Mouse (Mus musculus) embryonic facial prominence, embryonic 11.5 days (tissue): ENCODE data around the gene Zfyve1. TPM values are rescaled to one million over a fixed set of nuclear protein-coding genes. Genes with fewer than 3 reads are reported as not detected.
A peak's percentile ranks its signal among the peaks of the same experiment; 100 is the strongest.

Experiments
- ATAC-seq: fragments of 200-750 bp; cut with Nextera tagmentation; replicated peaks from 2 replicates; pipeline ENCODE4 v1.8.0; 2017; ENCODE audit warnings: low read depth; ENCODE audit not compliant: insufficient number of reproducible peaks, low FRiP score, low TSS enrichment
- DNase-seq: peaks from one replicate; pipeline ENCODE4 v3.0.0-alpha.2; 2015; ENCODE audit warnings: low spot score
- H3K27ac ChIP-seq: fragments of 300-500 bp; sonication (generic); replicated peaks from 2 replicates; pipeline ENCODE4 v1.5.1; 2014; ENCODE audit warnings: mild to moderate bottlenecking, low read depth, low read length, control low read depth
- H3K27me3 ChIP-seq: fragments of 300-500 bp; sonication (generic); 2 replicates; pipeline ENCODE4 v1.6.1; 2014; ENCODE audit warnings: mild to moderate bottlenecking, low read length, moderate library complexity, mixed read lengths; ENCODE audit not compliant: control insufficient read depth, insufficient read depth
- H3K36me3 ChIP-seq: fragments of 300-500 bp; sonication (generic); replicated peaks from 2 replicates; pipeline ENCODE4 v1.6.1; 2014; ENCODE audit warnings: low read depth, mild to moderate bottlenecking, low read length, moderate library complexity, mixed read lengths; ENCODE audit not compliant: control insufficient read depth, insufficient read depth
- H3K4me1 ChIP-seq: fragments of 300-500 bp; sonication (generic); 2 replicates; pipeline ENCODE4 v1.6.1; 2014; ENCODE audit warnings: low read length, mixed read lengths; ENCODE audit not compliant: control insufficient read depth, insufficient read depth
- H3K4me2 ChIP-seq: fragments of 300-500 bp; sonication (generic); 2 replicates; pipeline ENCODE4 v1.6.1; 2014; ENCODE audit warnings: low read depth, mild to moderate bottlenecking, control low read depth, low read length, moderate library complexity
- H3K4me3 ChIP-seq: fragments of 300-500 bp; sonication (generic); 2 replicates; pipeline ENCODE4 v1.5.1; 2014; ENCODE audit warnings: low read depth, low read length, control low read depth
- H3K9ac ChIP-seq: fragments of 300-500 bp; sonication (generic); replicated peaks from 2 replicates; pipeline ENCODE4 v1.6.1; 2014; ENCODE audit warnings: mild to moderate bottlenecking, control low read depth, low read length
- H3K9me3 ChIP-seq: fragments of 300-500 bp; sonication (generic); replicated peaks from 2 replicates; pipeline ENCODE4 v1.6.1; 2016; ENCODE audit warnings: mild to moderate bottlenecking, low read length, inconsistent platforms, mixed read lengths; ENCODE audit not compliant: control insufficient read depth
- WGBS: fragments of 180-500 bp; shearing (Covaris S2); extraction: QIAGEN DNeasy Blood & Tissue Kit; methylation state at CpG from one replicate; pipeline ENCODE4 v1.1.7; 2014; 5-methylcytosine and 5-hydroxymethylcytosine counted together
- polyA plus RNA-seq: library from polyadenylated mRNA; unstranded; fragments of >200 nt; fragmentation: Nextera tagmentation; extraction: Ambion mirVana; gene quantifications from 2 replicates; pipeline ENCODE4 v1.2.1, GENCODE M21; 2014

Zfyve1 gene
- polyA plus RNA-seq, 1 experiment from 2014 or later: 16.7 TPM

- Histone ChIP-seq H3K36me3 (no peaks in the 10 kb centered on the region), H3K4me3 (no peak overlapping the region), H3K9ac (no peak overlapping the region), H3K27ac (no peak overlapping the region), H3K27me3 (no peaks in the 10 kb centered on the region), H3K4me2 (no peak overlapping the region), H3K9me3 (no peaks in the 10 kb centered on the region), H3K4me1 (no peaks in the 10 kb centered on the region)
- no peak for ATAC-seq
- 86% methylated on average over 5 of the region's 5 CpGs for WGBS
- no peak for DNase-seq
Measured at GRCm38 (mm10) chr12:83528665-83529064, 68.4 kb downstream of the Zfyve1 start.

- no peak overlapping the region for H3K27ac ChIP-seq
- no peaks in the 10 kb centered on the region for H3K36me3 ChIP-seq
- no peak overlapping the region for H3K4me3 ChIP-seq
- H3K9ac ChIP-seq: no peak overlapping the region
- H3K4me1 ChIP-seq: no peaks in the 10 kb centered on the region
- no peaks in the 10 kb centered on the region for H3K9me3 ChIP-seq
- H3K27me3 ChIP-seq: no peaks in the 10 kb centered on the region
- no peak for ATAC-seq
- H3K4me2 ChIP-seq: no peak overlapping the region
- WGBS: 50% methylated on average over 6 of the region's 6 CpGs
- peak; percentile 6 for DNase-seq
Measured at GRCm38 (mm10) chr12:83527816-83528215, 69.2 kb downstream of the Zfyve1 start.

GRCm38 (mm10) chr12:83525822-83526544 is 71.0 kb downstream of the Zfyve1 start:
- WGBS: 64% methylated on average over 18 of the region's 18 CpGs
- no peak overlapping the region for H3K4me3 ChIP-seq
- no peak overlapping the region; the same call in 1 of the 2 replicates for H3K27ac ChIP-seq
- no peaks in the 10 kb centered on the region for H3K4me1 ChIP-seq
- H3K4me2 ChIP-seq: no peak overlapping the region
- H3K27me3 ChIP-seq: no peaks in the 10 kb centered on the region
- H3K9ac ChIP-seq: no peak overlapping the region
- DNase-seq (peak; percentile 31), ATAC-seq (no peak)
- no peaks in the 10 kb centered on the region for H3K36me3 ChIP-seq
- no peaks in the 10 kb centered on the region for H3K9me3 ChIP-seq

GRCm38 (mm10) chr12:83524329-83524728 is 72.7 kb downstream of the Zfyve1 start:
- no peaks in the 10 kb centered on the region for H3K4me1 ChIP-seq
- H3K9ac ChIP-seq: no peak overlapping the region
- H3K4me3 ChIP-seq: no peak overlapping the region
- WGBS: 77% methylated on average over 5 of the region's 5 CpGs
- H3K36me3 ChIP-seq: no peaks in the 10 kb centered on the region
- no peaks in the 10 kb centered on the region for H3K27me3 ChIP-seq
- no peak for ATAC-seq
- DNase-seq: no peak
- no peaks in the 10 kb centered on the region for H3K9me3 ChIP-seq
- no peak overlapping the region for H3K4me2 ChIP-seq
- H3K27ac ChIP-seq: no peak overlapping the region

- H3K4me1 ChIP-seq: no peaks in the 10 kb centered on the region
- no peak overlapping the region for H3K4me3 ChIP-seq
- H3K9me3 ChIP-seq: no peaks in the 10 kb centered on the region
- H3K27ac ChIP-seq: no peak overlapping the region
- no peaks in the 10 kb centered on the region for H3K36me3 ChIP-seq
- DNase-seq (no peak), ATAC-seq (no peak)
- H3K9ac ChIP-seq: no peak overlapping the region
- H3K27me3 ChIP-seq: no peaks in the 10 kb centered on the region
- no peak overlapping the region for H3K4me2 ChIP-seq
- WGBS: 68% methylated on average over 4 of the region's 4 CpGs
Measured at GRCm38 (mm10) chr12:83523892-83524291, 73.1 kb downstream of the Zfyve1 start.

- ATAC-seq: no peak
- H3K36me3 ChIP-seq: no peaks in the 10 kb centered on the region
- no peak overlapping the region for H3K4me2 ChIP-seq
- WGBS: 82% methylated on average over 6 of the region's 6 CpGs
- H3K4me3 ChIP-seq: no peak overlapping the region
- DNase-seq: no peak
- H3K27me3 ChIP-seq: no peaks in the 10 kb centered on the region
- H3K4me1 ChIP-seq: no peaks in the 10 kb centered on the region
- no peak overlapping the region for H3K27ac ChIP-seq
- H3K9me3 ChIP-seq: no peaks in the 10 kb centered on the region
- H3K9ac ChIP-seq: no peak overlapping the region
Measured at GRCm38 (mm10) chr12:83523056-83523455, 74.0 kb downstream of the Zfyve1 start.

- peak overlapping the region; percentile 71 for H3K9ac ChIP-seq
- H3K27ac ChIP-seq: no peak overlapping the region
- H3K36me3 ChIP-seq: no peaks in the 10 kb centered on the region
- H3K4me1 ChIP-seq: no peaks in the 10 kb centered on the region
- H3K4me2 ChIP-seq: peak overlapping the region; percentile 49; the same call in 1 of the 2 replicates
- ATAC-seq (no peak), DNase-seq (no peak)
- WGBS: 52% methylated on average over 8 of the region's 8 CpGs
- H3K9me3 ChIP-seq: no peaks in the 10 kb centered on the region
- no peaks in the 10 kb centered on the region for H3K27me3 ChIP-seq
- peak overlapping the region; percentile 70 for H3K4me3 ChIP-seq
Measured at GRCm38 (mm10) chr12:83521083-83521482, 75.9 kb downstream of the Zfyve1 start.

GRCm38 (mm10) chr12:83520311-83520890 is 76.6 kb downstream of the Zfyve1 start, which contains the start of gene Dcaf4:
Dcaf4 (plus strand) TSS chr12:83520466.
- WGBS: under 1% methylated on average over 32 of the region's 32 CpGs
- H3K27me3 ChIP-seq: no peaks in the 10 kb centered on the region
- ATAC-seq: peak; percentile 99

More at GRCm38 (mm10) chr12:83520311-83520890, 76.6 kb downstream of the Zfyve1 start, which contains the start of gene Dcaf4:
- Histone ChIP-seq H3K36me3 (no peaks in the 10 kb centered on the region), H3K4me2 (peak within 1 kb of the TSS; percentile 49), H3K4me3 (peak within 1 kb of the TSS; percentile 70), H3K9me3 (no peaks in the 10 kb centered on the region), H3K9ac (peak within 1 kb of the TSS; percentile 71), H3K27ac (peak within 1 kb of the TSS; percentile 67; the same call in 1 of the 2 replicates), H3K4me1 (no peaks in the 10 kb centered on the region)
- peak; percentile 97 for DNase-seq
